Mouse (Mus musculus) gastrocnemius, postnatal 4 days (tissue): ENCODE measurements around the gene Dnajc3. TPM values are rescaled to one million over a fixed set of nuclear protein-coding genes. Genes with fewer than 3 reads are reported as not detected.
"Not testable (repeated sequence)": the region's sequence is repeated elsewhere in the genome, so short reads cannot be mapped to it uniquely, and the experiment has no call there.

Experiments used
- DNase-seq, 2 experiments: peaks; one replicate each; pipeline ENCODE4 v3.0.0; 2021 to 2022; ENCODE audit warnings: low spot score in 2 of 2, mixed read lengths in 2 of 2
- total RNA-seq, 2 experiments: library from RNA; stranded (reverse); gene quantifications; 2 replicates each; pipeline ENCODE4 v1.2.3; 2021

The Dnajc3 gene
- total RNA-seq, 2 experiments from 2014 or later = 28.7 to 34.8 TPM

GRCm38 (mm10) chr14:118981711-118982428 is 44.1 kb downstream of the Dnajc3 start:
- DNase-seq = not testable (repeated sequence)

GRCm38 (mm10) chr14:118982429-118983045 is 44.8 kb downstream of the Dnajc3 start:
- not testable (repeated sequence) for DNase-seq

GRCm38 (mm10) chr14:118983396-118983795 is 45.6 kb downstream of the Dnajc3 start:
- DNase-seq = no peak

- no peak for DNase-seq
Observed at GRCm38 (mm10) chr14:118984161-118984560, 46.4 kb downstream of the Dnajc3 start.

GRCm38 (mm10) chr14:118986653-118987522 is 49.1 kb downstream of the Dnajc3 start:
- DNase-seq = peak; percentile 41 to 55

GRCm38 (mm10) chr14:118987523-118988496 is 50.0 kb downstream of the Dnajc3 start:
- no peak for DNase-seq

GRCm38 (mm10) chr14:118995226-118995925 is 57.6 kb downstream of the Dnajc3 start:
- no peak for DNase-seq

- no peak for DNase-seq
Observed at GRCm38 (mm10) chr14:119003320-119003719, 65.5 kb downstream of the Dnajc3 start.

- no peak for DNase-seq
Observed at GRCm38 (mm10) chr14:119005834-119006233, 68.1 kb downstream of the Dnajc3 start.

GRCm38 (mm10) chr14:119006441-119007102 is 68.8 kb downstream of the Dnajc3 start:
- DNase-seq = no peak

GRCm38 (mm10) chr14:119007103-119007951 is 69.6 kb downstream of the Dnajc3 start:
- peak; percentile 78 to 94 for DNase-seq

- no peak for DNase-seq
Observed at GRCm38 (mm10) chr14:119008031-119008590, 70.3 kb downstream of the Dnajc3 start.

GRCm38 (mm10) chr14:119009531-119009930 is 71.8 kb downstream of the Dnajc3 start:
- no peak for DNase-seq

- DNase-seq = peak in 1 of 2 experiments; percentile 38
Observed at GRCm38 (mm10) chr14:119012607-119013431, 75.0 kb downstream of the Dnajc3 start.

GRCm38 (mm10) chr14:119013549-119013948 is 75.8 kb downstream of the Dnajc3 start:
- DNase-seq = no peak

- DNase-seq = no peak
Observed at GRCm38 (mm10) chr14:119025889-119026288, 88.1 kb downstream of the Dnajc3 start.

- DNase-seq = peak in 1 of 2 experiments; percentile 23
Observed at GRCm38 (mm10) chr14:119027130-119027529, 89.4 kb downstream of the Dnajc3 start.
